Mouse (Mus musculus): ENCODE data around the gene Usp13.

Gene Usp13

GRCm38 (mm10) chr3:32817357-32818326, at the start of gene Usp13:
Usp13 (plus strand) TSS chr3:32817546.
- peak in 1 of 2 experiments; percentile 3 for DNase-seq (ENCODE audit: low spot score in 2 of 2)

DNA sequence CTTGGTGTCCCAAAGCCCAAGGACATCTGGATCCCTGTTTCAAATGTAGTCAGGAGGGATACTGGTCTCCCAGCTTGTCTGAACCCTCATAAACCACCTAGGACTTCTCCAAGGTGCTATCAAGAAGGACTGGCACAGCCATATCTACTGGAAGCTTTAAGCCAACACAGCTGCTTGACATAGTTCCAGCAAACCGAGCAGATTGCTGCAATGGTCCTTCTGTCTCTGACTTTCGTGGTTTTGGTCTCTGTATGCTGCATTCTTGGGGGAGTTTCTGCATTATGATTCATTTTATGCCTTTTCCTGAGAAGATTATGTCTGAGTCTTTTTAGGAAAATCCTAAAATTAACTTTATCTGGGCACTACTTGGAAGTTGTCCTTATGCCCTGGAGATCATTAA, 46.6 kb upstream of the Usp13 start:
- no peak for DNase-seq (ENCODE audit: low spot score in 2 of 2)

GRCm38 (mm10) chr3:32817001-32817356, 367 bp upstream of the Usp13 start:
- no peak for DNase-seq (ENCODE audit: low spot score in 2 of 2)

DNA sequence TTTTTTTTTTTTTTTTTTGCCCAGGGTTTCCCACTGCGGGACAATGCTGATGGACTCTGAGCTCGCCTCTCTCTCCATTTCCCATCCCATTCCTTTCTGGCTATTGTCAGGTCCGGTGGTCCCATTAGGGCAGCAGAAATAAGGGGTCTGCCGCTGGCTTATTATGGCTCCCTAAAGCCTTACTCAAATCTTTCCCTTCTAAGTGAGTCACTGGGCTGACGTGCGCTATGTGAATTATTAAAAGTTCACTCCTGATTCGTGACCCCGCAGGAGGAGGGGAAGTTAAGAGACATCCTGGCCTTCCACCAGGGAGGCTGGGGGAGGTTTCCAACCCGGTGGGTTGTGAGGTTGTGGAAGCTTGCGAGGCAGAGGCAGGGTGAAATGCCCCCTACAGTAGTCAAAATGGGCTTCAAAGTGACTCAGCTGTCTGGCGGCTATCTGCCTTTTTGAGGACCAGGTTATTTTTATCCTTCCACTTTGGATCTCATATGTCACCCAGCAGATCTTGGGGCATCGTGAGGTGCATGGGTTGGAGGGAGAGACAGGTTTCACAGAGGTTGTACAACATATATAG, 1.1 kb downstream of the Usp13 start:
- DNase-seq (ENCODE audit: low spot score in 2 of 2) = no peak

DNA sequence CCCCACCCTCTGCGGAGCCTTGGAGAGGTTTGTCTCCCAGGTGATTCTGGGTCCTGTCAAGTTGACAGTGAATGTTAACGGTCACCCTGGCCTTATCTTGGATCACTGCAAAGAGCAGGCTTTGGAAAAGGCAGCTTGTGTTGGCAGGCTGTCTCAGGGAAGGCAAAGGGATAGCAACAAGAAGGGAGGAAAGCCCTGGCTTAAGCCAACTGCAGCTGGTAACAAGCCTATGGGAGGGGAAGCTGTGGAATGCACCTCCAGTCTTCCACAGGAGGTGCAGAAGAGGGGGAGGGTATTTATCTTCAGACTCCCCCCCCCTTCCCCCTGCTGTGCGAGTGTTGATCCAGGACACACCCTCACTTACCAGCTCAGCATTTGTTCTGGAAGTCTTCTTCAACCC, 5.3 kb downstream of the Usp13 start:
- DNase-seq (ENCODE audit: low spot score in 2 of 2) = no peak

DNA sequence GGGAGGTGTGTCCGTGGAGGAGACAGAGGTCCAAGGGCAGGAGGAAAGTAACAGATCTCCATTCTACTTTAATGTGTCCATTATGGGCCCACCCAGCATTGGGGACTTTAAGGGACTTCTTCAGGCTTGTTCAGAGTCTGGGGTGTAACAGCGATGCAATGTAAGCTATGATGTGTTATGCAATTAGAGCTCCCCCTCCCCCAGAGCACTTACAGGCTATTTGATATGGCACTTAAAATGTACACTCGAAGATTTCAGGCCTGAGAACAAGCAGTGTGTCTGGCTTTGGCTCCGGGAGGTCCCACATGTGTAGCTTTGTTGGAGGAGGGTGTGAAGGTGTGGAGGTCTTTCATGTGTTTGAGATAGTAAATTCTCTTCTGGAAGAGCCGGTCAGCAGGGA, 7.6 kb downstream of the Usp13 start:
- DNase-seq (ENCODE audit: low spot score in 2 of 2) = no peak

- no peak for DNase-seq (ENCODE audit: low spot score in 2 of 2)
Observed at GRCm38 (mm10) chr3:32825964-32826479, 8.7 kb downstream of the Usp13 start.

- no peak for DNase-seq (ENCODE audit: low spot score in 2 of 2)
Observed at GRCm38 (mm10) chr3:32826701-32827100, 9.4 kb downstream of the Usp13 start.

DNA sequence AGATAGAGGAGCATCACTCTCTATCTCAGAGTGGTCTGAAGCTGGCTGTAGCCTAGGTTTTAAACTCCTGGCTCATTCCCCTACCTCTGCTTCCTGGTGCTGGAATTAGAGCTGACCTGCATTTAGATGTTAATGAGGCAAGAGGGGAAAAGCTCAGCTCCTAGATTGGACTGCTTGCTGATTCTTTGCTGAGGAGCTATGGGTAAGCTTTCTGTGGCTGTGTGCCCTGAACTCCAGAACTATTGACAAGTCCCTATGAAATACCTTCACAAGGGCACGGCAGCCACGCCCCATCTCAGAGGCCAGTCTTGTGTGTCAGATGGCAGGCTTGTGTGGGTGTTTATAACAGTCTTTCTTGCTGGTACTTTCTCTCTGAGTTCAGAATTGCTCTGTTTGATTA, 16.5 kb downstream of the Usp13 start:
- DNase-seq (ENCODE audit: low spot score in 2 of 2) = no peak

DNA sequence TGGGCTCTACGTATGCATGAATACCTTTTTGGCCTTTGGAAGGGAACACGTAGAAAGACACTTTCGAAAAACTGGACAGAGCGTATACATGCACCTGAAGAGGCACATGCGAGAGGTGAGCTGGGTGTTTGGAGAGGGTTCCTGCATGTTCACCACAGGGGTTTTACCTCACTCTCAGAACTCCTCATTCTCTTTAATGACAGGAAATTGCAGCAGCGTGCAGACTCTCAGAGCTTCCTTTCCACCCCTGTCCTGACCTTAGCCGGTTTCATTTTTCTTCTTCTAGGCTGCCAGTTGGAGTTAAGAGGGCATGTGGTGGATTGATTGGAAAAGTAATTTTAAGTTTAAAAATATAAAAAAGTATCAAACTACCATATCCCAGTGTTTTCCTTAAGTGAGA, 20.5 kb downstream of the Usp13 start:
- no peak for DNase-seq (ENCODE audit: low spot score in 2 of 2)

DNA sequence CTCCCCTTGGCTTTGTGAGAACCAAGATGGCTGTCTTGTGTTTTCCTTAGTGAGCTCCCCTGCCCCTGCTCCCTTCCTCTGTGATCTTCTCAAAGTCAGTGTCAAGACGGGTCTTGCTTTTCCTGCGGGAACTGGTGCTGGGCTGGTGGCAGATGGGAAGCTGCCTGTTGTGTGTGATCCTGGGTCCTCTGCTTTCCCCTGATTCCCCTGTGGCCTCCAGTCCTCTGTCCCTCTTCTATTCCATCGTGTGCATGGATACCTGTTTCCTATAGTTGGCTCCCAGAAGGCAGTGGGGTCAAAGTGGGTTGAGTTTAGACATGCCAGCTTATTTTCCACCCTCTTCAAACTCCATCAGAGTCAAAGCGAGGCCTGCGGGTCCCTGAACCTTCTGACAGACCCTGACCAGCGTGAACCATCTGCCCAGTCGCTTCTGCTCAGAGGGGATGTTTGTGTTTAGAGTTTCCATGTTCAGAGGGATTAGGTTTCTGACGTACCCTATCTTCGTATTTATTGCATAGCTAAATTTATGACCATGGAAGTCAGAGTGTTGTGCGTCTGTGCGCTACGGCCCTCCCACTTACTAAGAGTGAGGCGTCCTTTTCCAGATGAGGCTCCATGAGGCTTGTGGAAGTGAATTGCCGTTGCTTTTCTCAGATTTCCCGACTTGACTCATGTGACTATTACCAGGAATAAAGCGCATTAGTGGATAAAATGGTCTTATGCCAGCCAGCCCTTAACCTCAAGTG, 39.2 kb downstream of the Usp13 start:
- no peak for DNase-seq (ENCODE audit: low spot score in 2 of 2)

DNA sequence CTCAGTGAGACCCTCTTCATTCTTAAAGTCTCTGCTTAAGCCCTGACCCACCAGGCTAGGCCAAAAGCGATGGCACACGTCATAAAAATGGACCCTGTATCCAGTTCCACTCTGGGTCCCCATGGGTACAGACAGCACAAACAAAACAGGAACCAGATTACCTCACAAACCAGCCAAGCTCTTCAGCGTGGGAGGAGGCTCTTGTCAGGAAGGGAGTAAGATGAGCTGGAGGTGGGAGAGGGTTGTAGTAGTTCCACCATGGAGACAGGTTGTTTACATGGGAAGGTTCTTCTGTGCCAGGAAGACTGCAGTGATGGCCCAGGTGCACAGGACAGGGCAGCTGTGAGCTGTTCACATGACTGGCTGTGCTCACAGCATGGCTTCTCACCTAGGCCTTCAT, 53.7 kb downstream of the Usp13 start:
- no peak for DNase-seq (ENCODE audit: low spot score in 2 of 2)

DNA sequence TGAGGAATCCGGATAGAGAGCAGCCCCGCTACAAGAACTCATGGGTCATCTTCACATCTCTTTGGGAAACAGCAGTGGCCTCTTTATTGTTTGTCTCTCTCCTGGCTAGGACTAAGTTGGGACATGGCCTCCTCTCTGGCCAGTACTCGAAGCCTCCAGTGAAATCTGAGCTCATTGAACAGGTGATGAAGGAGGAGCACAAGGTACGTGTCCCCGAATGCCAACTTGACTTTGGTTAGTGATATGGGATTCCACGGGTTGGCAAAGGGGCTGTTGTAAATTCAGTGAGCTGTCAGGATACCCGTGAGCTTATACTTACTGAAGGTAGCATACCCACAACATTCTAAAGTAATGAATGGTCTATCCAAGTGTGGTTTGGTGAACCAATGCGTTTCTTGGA, 69.0 kb downstream of the Usp13 start:
- DNase-seq (ENCODE audit: low spot score in 2 of 2) = no peak

DNA sequence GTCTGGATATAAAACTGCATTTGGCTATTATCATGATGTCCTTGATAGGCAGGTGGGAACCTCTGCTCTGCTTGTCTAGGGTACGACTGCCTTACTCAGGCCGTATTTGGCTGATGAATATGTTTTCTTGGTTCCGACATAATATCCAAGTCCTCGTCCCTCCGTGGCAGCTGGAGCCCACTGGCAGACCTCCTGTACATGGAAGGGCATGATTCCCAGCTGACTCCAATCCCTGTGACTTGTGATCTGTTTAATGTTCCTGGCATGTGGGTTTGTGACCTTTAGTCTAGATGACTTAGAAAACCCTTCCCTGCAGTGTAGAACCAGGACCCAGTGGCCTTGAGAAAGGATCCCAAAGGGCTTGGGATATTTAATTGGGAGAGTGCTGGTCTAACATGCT, 71.5 kb downstream of the Usp13 start:
- no peak for DNase-seq (ENCODE audit: low spot score in 2 of 2)

- no peak for DNase-seq (ENCODE audit: low spot score in 2 of 2)
Observed at GRCm38 (mm10) chr3:32890174-32890573, 72.8 kb downstream of the Usp13 start.

DNA sequence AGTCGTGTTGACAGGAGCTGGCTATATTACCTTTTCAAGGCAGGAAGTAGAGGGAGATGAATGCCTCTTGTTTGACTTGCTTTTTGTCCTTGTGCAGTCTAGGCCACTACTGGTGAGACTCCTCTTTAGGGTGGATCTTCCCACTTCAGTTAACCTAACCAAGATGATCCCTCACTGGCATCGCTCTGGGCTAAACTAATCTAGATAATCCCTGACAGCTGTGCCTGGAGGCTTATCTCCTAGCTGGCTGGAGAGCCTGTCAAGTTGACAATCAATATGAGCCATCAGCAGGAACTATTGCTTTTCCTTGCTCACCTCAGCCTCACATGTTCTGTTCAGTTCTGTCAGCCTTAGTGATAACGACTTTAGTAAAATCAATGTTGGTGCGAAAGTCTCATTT, 86.1 kb downstream of the Usp13 start:
- no peak for DNase-seq (ENCODE audit: low spot score in 2 of 2)

- no peak for DNase-seq (ENCODE audit: low spot score in 2 of 2)
Observed at GRCm38 (mm10) chr3:32904599-32904998, 87.3 kb downstream of the Usp13 start.

DNA sequence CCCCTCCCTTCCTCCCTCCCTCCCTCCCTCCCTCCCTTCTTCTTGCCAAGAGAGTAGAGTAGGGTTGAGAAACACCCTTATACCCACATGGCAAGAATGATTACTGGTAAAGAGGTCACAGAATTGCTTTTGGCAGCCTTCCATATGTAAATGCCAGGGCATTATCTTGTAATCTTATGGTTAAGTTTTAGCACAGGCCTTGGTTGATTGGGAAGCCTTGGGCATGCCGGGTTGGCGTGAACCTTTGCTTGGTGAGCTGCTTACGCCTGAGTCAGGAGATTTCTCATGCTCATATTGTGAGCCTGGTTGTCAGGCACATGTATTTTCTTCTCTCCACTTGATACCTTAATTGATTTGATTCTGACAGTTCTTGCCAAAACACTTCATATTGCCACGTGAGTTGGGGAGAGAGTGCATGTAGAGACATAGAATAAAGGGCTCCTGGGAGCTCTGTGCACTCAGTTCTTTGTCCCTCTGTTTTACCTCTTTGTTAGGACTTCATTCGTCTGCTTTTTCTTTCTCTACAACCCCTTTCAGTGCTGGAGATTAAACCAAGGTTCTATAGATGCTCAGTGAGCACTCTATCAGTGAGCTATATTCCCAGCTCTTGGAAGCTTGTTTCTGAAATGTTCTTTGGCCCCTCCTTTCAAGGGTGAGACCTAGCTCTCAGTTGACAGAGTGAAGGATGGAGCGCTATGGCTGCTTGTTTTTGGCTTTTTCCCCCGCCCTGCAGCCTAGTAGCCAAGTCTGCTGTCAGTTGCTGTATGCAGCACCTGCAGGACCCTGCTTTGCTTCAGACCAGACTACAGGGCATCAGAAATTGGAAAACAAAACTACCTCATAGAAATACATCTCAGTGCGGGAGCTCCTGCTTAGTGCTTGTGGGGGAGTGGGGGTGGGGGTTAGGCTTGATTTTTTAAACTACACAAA, 88.8 kb downstream of the Usp13 start:
- no peak for DNase-seq (ENCODE audit: low spot score in 2 of 2)

DNA sequence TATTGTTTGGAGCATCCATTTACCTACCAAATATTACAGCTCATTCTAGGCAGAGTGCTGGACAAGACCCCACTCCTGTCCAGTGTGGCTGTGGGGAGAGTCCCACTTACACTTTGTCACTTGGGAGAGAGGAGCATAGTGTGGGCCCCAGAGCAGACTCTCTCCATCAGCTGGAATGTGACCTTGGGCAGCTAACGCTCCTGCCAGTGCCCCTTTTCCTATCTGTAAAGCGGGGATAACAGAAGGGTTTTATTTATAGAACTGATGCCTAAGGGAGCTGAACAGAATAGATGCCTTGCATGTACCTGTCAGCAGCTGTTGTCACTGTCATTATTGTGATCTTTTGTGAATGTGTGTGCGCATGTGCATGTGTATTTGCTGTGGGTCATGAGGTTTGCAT, 91.1 kb downstream of the Usp13 start:
- DNase-seq (ENCODE audit: low spot score in 2 of 2) = no peak

GRCm38 (mm10) chr3:32910071-32910551, 92.8 kb downstream of the Usp13 start:
- no peak for DNase-seq (ENCODE audit: low spot score in 2 of 2)

GRCm38 (mm10) chr3:32924168-32924567, 106.8 kb downstream of the Usp13 start:
- DNase-seq (ENCODE audit: low spot score in 2 of 2) = no peak

All from thymus, postnatal 10 days (tissue).